Mouse (Mus musculus) G1E (cell line): ENCODE measurements around the gene Sema4a. TPM values are rescaled to one million over a fixed set of nuclear protein-coding genes. Genes with fewer than 3 reads are reported as not detected.

Experiments used
- ATAC-seq: 2 replicates; pipeline ENCODE4 v1.8.0; 2016; ENCODE audit warnings: mild to moderate bottlenecking; ENCODE audit not compliant: insufficient number of reproducible peaks, poor library complexity, low FRiP score, severe bottlenecking; ENCODE audit errors: extremely low read depth
- DNase-seq: peaks from one replicate; pipeline ENCODE4 v3.0.0; 2012; ENCODE audit warnings: low spot score
- H3K27me3 ChIP-seq: 2 replicates; pipeline ENCODE4 v1.6.1; 2012; ENCODE audit warnings: mild to moderate bottlenecking, low read length, inconsistent platforms; ENCODE audit not compliant: insufficient read depth
- H3K36me3 ChIP-seq: replicated peaks from 2 replicates; pipeline ENCODE3; 2012; ENCODE audit warnings: mild to moderate bottlenecking, inconsistent platforms
- H3K4me1 ChIP-seq: 2 replicates; pipeline ENCODE4 v1.6.1; 2012; ENCODE audit warnings: low read depth, low read length, inconsistent platforms, mixed read lengths; ENCODE audit not compliant: insufficient read depth
- H3K4me3 ChIP-seq: 2 replicates; pipeline ENCODE4 v1.5.1; 2012; ENCODE audit warnings: low read depth, mild to moderate bottlenecking, inconsistent platforms, low read length, moderate library complexity, mixed read lengths
- H3K9me3 ChIP-seq: replicated peaks from 2 replicates; pipeline ENCODE4 v1.6.1; 2012; ENCODE audit warnings: inconsistent platforms
- CTCF ChIP-seq: IDR thresholded peaks from 2 replicates; pipeline ENCODE4 v1.5.1; 2012; ENCODE audit warnings: low read depth, low read length, inconsistent platforms, mixed read lengths
- GATA1 ChIP-seq: IDR thresholded peaks from 2 replicates; pipeline ENCODE4 v1.6.1; 2012; ENCODE audit warnings: borderline replicate concordance, low read length, inconsistent platforms, mixed read lengths
- GATA2 ChIP-seq: IDR thresholded peaks from 2 replicates; pipeline ENCODE4 v1.6.1; 2012; ENCODE audit warnings: low read depth, low read length, inconsistent platforms, borderline replicate concordance
- POLR2AphosphoS5 ChIP-seq: IDR thresholded peaks from 2 replicates; pipeline ENCODE4 v1.6.1; 2012; ENCODE audit warnings: low read depth, low read length, inconsistent platforms; ENCODE audit not compliant: insufficient replicate concordance
- TAL1 ChIP-seq: conservative IDR thresholded peaks from 2 replicates; pipeline ENCODE4 v1.6.1; 2012; ENCODE audit warnings: low read depth, low read length, inconsistent platforms, mixed read lengths
- polyA plus RNA-seq: library from polyadenylated mRNA; stranded (reverse); fragments of >175 nt; gene quantifications from 2 replicates; pipeline ENCODE4 v1.2.3, GENCODE M21; 2012
- total RNA-seq, 2 experiments: library from RNA; stranded (forward) in 1 of 2; stranded (reverse) in 1 of 2; fragments of 200-1000 nt in 1 of 2; fragments of >200 nt in 1 of 2; fragmentation: Nextera tagmentation in 1 of 2; gene quantifications; 2 replicates each; pipeline ENCODE4 v1.2.3; 2014 to 2017

Gene Sema4a
- total and polyA plus RNA-seq, 3 experiments = 0.66 to 1.3 (median 1.1) TPM

DNA sequence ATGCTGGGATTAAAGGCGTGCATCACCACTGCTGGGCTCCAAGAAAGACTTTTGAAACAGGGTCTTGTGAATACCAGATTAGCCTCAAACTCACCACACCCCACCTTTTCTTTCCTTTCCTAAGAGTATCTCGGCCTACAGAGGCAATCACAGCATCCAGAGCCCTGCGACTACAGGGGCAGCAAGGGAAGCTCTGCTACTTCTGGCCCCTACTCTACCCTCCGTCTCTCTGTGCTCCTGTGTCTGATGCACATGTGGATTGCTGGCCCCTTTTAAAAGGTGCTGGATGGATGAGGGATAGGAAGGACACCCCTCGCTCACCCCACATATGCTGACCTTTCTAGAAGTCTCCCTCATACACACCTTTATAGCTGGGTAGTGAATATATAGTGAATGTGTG lies 19.7 kb upstream of the Sema4a start:
- TF ChIP-seq CTCF (no peak), TAL1 (no peak), POLR2AphosphoS5 (no peak), GATA1 (no peak), GATA2 (no peak)
- ATAC-seq = no peak
- no peak for DNase-seq
- no peaks in the 10 kb centered on the region for H3K27me3 ChIP-seq
- no peaks in the 10 kb centered on the region for H3K9me3 ChIP-seq
- H3K36me3 ChIP-seq = peaks cover 53% of the 10 kb centered on the region
- peaks cover 34% of the 10 kb centered on the region for H3K4me1 ChIP-seq
- no peak overlapping the region for H3K4me3 ChIP-seq

DNA sequence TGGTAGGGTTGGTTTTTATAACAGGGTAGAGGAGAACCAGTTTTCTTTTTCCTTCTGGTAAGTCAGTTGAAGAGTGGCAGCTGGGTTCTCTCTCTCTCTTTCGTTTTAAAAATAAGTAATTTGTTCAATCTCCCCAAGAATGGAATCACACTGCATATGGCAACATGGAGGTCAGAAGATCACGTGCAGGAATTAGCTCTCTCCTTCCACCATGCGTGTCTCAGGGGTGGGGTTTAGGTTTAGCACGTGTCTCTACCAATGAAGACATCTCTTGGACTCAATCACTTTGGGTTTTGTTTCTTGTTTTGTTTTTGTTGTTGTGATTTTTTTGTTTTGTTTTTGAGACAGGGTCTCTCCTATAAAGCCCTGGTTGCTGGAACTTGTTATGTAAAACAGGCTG lies 18.8 kb upstream of the Sema4a start:
- H3K4me1 ChIP-seq = peaks cover 33% of the 10 kb centered on the region
- DNase-seq (no peak), ATAC-seq (no peak)
- no peak for TF ChIP-seq TAL1
- TF ChIP-seq GATA1 = no peak
- no peak for TF ChIP-seq POLR2AphosphoS5
- no peak for TF ChIP-seq CTCF
- TF ChIP-seq GATA2 = no peak
- no peak overlapping the region for H3K4me3 ChIP-seq
- H3K36me3 ChIP-seq = peaks cover 45% of the 10 kb centered on the region
- H3K27me3 ChIP-seq = peaks cover 1% of the 10 kb centered on the region; the same call in 1 of the 2 replicates
- H3K9me3 ChIP-seq = no peaks in the 10 kb centered on the region

DNA sequence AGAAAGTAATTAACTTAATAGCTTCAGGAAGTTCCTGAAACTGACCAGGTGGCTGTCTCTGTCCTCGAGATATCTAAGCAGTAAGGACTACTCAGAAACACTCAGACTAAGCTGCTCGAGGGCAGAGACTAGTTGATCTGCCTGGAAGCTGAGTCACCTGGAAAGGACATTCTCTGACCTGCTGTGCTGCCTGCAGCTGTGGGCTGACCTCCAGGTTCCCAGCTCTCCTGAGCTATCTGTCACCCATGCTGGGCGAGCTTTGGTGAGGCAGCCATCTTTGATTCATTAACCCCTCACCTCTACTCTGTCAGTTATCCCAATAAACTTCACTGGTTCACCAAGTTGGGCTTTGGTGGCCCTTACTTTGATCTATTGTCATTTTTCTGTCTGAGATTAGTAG lies 18.2 kb upstream of the Sema4a start:
- TF ChIP-seq TAL1 = no peak
- H3K4me3 ChIP-seq = no peak overlapping the region
- no peak for DNase-seq
- ATAC-seq = no peak; the same call in 1 of the 2 replicates
- no peaks in the 10 kb centered on the region for H3K9me3 ChIP-seq
- H3K4me1 ChIP-seq = peaks cover 29% of the 10 kb centered on the region
- peaks cover 38% of the 10 kb centered on the region for H3K36me3 ChIP-seq
- H3K27me3 ChIP-seq = peaks cover 7% of the 10 kb centered on the region; the same call in 1 of the 2 replicates

DNA sequence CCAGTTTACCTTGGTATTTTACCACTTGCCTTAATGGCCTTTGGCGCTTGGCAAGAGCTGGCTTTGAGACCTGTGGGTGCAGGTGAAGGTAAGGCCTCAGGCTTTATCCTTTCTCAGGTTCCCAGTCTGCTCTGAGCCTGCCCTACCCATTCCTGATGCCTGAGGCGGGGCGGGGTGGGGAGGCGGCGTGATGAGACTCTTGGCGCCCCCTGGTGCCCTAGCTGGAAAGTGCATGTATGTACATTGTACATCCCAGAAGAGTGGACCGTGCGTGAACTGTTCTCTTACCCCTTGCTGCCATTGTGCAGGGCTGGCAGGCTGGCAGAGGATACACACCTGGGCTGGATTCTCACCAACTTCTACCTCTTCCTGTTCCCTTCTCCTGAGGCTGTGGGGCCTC lies 16.8 kb upstream of the Sema4a start:
- DNase-seq = no peak

DNA sequence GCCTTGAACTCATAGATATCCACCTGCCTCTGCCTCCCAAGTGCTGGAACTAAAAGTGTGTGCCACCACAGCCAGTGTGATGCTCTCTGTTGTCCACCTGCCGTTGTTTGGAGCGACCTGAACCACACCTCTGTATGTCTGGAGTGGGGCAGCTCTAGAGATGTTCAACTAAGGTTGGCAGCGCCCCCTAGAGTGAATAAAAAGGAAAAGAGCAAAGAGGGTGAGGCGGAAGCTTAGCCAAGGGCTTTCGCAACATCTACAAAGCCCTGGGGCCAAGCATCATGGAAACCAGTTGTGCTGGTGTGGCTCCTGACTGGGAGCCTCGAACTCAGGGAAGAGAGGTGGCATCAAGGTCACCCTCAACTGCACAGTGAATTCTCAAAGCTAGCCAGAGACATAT lies 15.4 kb upstream of the Sema4a start:
- ATAC-seq = no peak

More for the DNA sequence above, 16.8 kb upstream of the Sema4a start:
- peaks cover 15% of the 10 kb centered on the region for H3K27me3 ChIP-seq
- H3K4me3 ChIP-seq = no peak overlapping the region
- peaks cover 24% of the 10 kb centered on the region for H3K36me3 ChIP-seq
- H3K9me3 ChIP-seq = no peaks in the 10 kb centered on the region
- ATAC-seq = peak; percentile 28; the same call in 1 of the 2 replicates
- H3K4me1 ChIP-seq = peaks cover 23% of the 10 kb centered on the region
- TF ChIP-seq GATA2 (no peak), CTCF (peak; percentile 85), GATA1 (no peak), TAL1 (no peak)

DNA sequence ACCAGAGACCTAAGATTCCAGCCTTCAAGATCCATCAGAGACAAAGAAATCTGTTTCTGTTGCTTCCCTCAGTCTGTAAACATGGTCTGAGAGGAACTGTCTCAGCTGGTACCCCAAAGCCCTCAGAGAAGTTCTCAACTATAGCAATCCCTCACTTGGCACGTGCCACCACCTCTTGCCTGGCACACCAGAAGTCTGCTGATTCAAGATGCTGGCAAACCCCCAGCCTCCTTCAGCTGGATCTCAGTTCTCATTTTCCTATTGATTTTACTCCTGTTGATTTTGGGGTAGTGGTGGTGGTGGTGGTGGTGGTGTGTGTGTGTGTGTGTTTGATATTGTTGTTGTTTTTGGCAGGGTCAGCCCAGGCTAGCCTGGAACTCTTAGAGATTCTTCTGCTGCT lies 12.6 kb upstream of the Sema4a start:
- DNase-seq = no peak
- Histone ChIP-seq H3K9me3 (no peaks in the 10 kb centered on the region), H3K4me1 (peaks cover 14% of the 10 kb centered on the region), H3K36me3 (no peaks in the 10 kb centered on the region), H3K27me3 (peaks cover 23% of the 10 kb centered on the region), H3K4me3 (no peak overlapping the region)
- TF ChIP-seq GATA2 = no peak
- TF ChIP-seq CTCF = no peak
- TF ChIP-seq POLR2AphosphoS5 = no peak
- TF ChIP-seq GATA1 = no peak
- TF ChIP-seq TAL1 = no peak
- ATAC-seq = no peak

More for the DNA sequence above, 15.4 kb upstream of the Sema4a start:
- Histone ChIP-seq H3K36me3 (peaks cover 11% of the 10 kb centered on the region), H3K9me3 (no peaks in the 10 kb centered on the region), H3K27me3 (peaks cover 21% of the 10 kb centered on the region), H3K4me1 (peaks cover 18% of the 10 kb centered on the region), H3K4me3 (no peak overlapping the region)
- no peak for TF ChIP-seq GATA2
- no peak for TF ChIP-seq GATA1
- no peak for TF ChIP-seq POLR2AphosphoS5
- no peak for TF ChIP-seq TAL1
- TF ChIP-seq CTCF = no peak
- no peak for DNase-seq

- peaks cover 23% of the 10 kb centered on the region for H3K27me3 ChIP-seq
- no peaks in the 10 kb centered on the region for H3K36me3 ChIP-seq
- DNase-seq = no peak
- H3K9me3 ChIP-seq = no peaks in the 10 kb centered on the region
- peaks cover 12% of the 10 kb centered on the region for H3K4me1 ChIP-seq
- TF ChIP-seq GATA1 (no peak), CTCF (no peak), TAL1 (no peak), GATA2 (no peak), POLR2AphosphoS5 (no peak)
- no peak for ATAC-seq
- H3K4me3 ChIP-seq = no peak overlapping the region
These were observed 12.0 kb upstream of the Sema4a start for GRCm38 (mm10) chr3:88473020-88473419.
